Mouse (Mus musculus): ENCODE measurements around the gene Ppfibp1. TPM values are rescaled to one million over a fixed set of nuclear protein-coding genes. Genes with fewer than 3 reads are reported as not detected.

The Ppfibp1 gene
- total RNA-seq, 1 experiment = 39.9 TPM

DNA sequence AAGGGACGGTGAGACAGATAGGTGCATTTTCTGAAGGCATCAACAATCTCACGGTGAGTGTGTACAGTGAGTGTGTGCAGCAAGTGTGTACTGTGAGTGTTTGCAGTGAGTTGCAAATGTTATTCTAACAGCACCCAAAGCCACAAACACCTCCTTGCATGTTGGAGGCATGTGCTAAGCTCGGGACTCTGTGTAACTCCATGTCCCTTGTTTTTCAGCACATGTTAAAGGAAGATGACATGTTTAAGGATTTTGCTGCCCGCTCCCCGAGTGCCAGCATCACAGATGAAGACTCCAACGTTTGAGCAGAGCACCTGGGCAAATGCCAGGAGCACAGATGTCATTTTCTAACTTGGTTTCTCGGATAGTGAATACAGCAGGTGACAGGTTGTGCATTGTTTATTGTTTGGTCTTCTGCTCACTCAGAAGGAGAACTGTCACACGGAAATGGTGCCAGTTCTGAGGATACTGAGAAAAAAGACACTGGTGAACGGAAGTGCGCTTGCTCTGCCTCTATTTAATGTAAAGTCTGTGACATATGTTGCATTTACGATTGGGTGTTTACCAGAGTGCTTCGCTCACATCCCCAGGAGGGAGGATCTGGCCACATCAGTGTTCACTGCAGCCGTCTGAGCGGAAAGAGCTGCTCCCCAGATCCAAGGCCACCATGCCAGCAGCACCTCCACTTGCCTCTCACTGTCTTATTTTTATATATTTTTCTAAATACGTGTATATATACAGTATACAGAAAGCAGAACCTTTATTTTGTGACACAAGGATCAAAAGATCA lies 142.0 kb downstream of the Ppfibp1 start:
- in situ Hi-C loops (cut with MboI; ENCODE audit: low sequenced_read_pairs in 2 of 2, unreplicated experiment in 2 of 2) = no loop called here
- TF ChIP-seq MAFK (IDR thresholded peaks at IDR 0.05; ENCODE audit: insufficient read depth, low read depth, low read length) (no peak), HCFC1 (IDR thresholded peaks at IDR 0.05; ENCODE audit: borderline replicate concordance, insufficient read depth, low read length) (no peak), CHD2 (IDR thresholded peaks at IDR 0.05; ENCODE audit: low read depth, low read length) (no peak), ZC3H11A (IDR thresholded peaks at IDR 0.05; ENCODE audit: borderline replicate concordance, low read depth, low read length) (no peak), ZNF384 (IDR thresholded peaks at IDR 0.05; ENCODE audit: low read depth, low read length) (no peak)
- Histone ChIP-seq H3K9ac (ENCODE audit: insufficient read depth, low read depth, low read length, poor library complexity, severe bottlenecking) (no peak overlapping the region), H3K27ac (ENCODE audit: insufficient read depth, low read depth, low read length, poor library complexity, severe bottlenecking) (no peak overlapping the region), H3K9me3 (ENCODE audit: control insufficient read depth, insufficient read depth, low read depth, low read length) (no peaks in the 10 kb centered on the region), H3K4me3 (ENCODE audit: insufficient read depth in 1 of 2, low read depth in 1 of 2, low read length in 2 of 2, poor library complexity in 1 of 2, severe bottlenecking in 1 of 2) (no peak overlapping the region), H3K36me3 (ENCODE audit: control insufficient read depth, insufficient read depth, low read length, poor library complexity, severe bottlenecking) (peaks cover 18% of the 10 kb centered on the region; the same call in 1 of the 2 replicates), H3K4me1 (ENCODE audit: control insufficient read depth in 2 of 2, insufficient read depth in 2 of 2, low read length in 2 of 2, poor library complexity in 1 of 2) (no peaks in the 10 kb centered on the region)
- DNase-seq (ENCODE audit: low read depth, low spot score) = no peak

GRCm38 (mm10) chr6:147032303-147032925 lies 144.1 kb downstream of the Ppfibp1 start, which contains the start of gene Rep15:
Rep15 (plus strand) TSS chr6:147032584.
- no peaks in the 10 kb centered on the region for H3K9me3 ChIP-seq (ENCODE audit: control insufficient read depth, insufficient read depth, low read depth, low read length)
- H3K27ac ChIP-seq (ENCODE audit: insufficient read depth, low read depth, low read length, poor library complexity, severe bottlenecking) = no peak within 1 kb of the TSS
- H3K36me3 ChIP-seq (ENCODE audit: control insufficient read depth, insufficient read depth, low read length, poor library complexity, severe bottlenecking) = peaks cover 12% of the 10 kb centered on the region; the same call in 1 of the 2 replicates
- no peak for DNase-seq (ENCODE audit: low read depth, low spot score)
- no peak within 1 kb of the TSS for H3K9ac ChIP-seq (ENCODE audit: insufficient read depth, low read depth, low read length, poor library complexity, severe bottlenecking)
- no peak within 1 kb of the TSS for H3K4me3 ChIP-seq (ENCODE audit: insufficient read depth in 1 of 2, low read depth in 1 of 2, low read length in 2 of 2, poor library complexity in 1 of 2, severe bottlenecking in 1 of 2)
- TF ChIP-seq CHD2 (IDR thresholded peaks at IDR 0.05; ENCODE audit: low read depth, low read length) (no peak), HCFC1 (IDR thresholded peaks at IDR 0.05; ENCODE audit: borderline replicate concordance, insufficient read depth, low read length) (no peak), MAFK (IDR thresholded peaks at IDR 0.05; ENCODE audit: insufficient read depth, low read depth, low read length) (no peak), ZNF384 (IDR thresholded peaks at IDR 0.05; ENCODE audit: low read depth, low read length) (no peak), ZC3H11A (IDR thresholded peaks at IDR 0.05; ENCODE audit: borderline replicate concordance, low read depth, low read length) (no peak)
- H3K4me1 ChIP-seq (ENCODE audit: control insufficient read depth in 2 of 2, insufficient read depth in 2 of 2, low read length in 2 of 2, poor library complexity in 1 of 2) = no peaks in the 10 kb centered on the region
- in situ Hi-C loops (cut with MboI; ENCODE audit: low sequenced_read_pairs in 2 of 2, unreplicated experiment in 2 of 2) = no loop called here

GRCm38 (mm10) chr6:147042291-147043290 lies 154.3 kb downstream of the Ppfibp1 start, which contains the start of gene Mrps35:
Mrps35 (plus strand) TSS chr6:147042764.
- Histone ChIP-seq H3K4me3 (ENCODE audit: insufficient read depth in 1 of 2, low read depth in 1 of 2, low read length in 2 of 2, poor library complexity in 1 of 2, severe bottlenecking in 1 of 2) (peak within 1 kb of the TSS; percentile 78 to 89), H3K27ac (ENCODE audit: insufficient read depth, low read depth, low read length, poor library complexity, severe bottlenecking) (peak within 1 kb of the TSS; percentile 32; the same call in 1 of the 2 replicates), H3K9ac (ENCODE audit: insufficient read depth, low read depth, low read length, poor library complexity, severe bottlenecking) (peak within 1 kb of the TSS; percentile 90), H3K9me3 (ENCODE audit: control insufficient read depth, insufficient read depth, low read depth, low read length) (no peaks in the 10 kb centered on the region), H3K36me3 (ENCODE audit: control insufficient read depth, insufficient read depth, low read length, poor library complexity, severe bottlenecking) (no peaks in the 10 kb centered on the region), H3K4me1 (ENCODE audit: control insufficient read depth in 2 of 2, insufficient read depth in 2 of 2, low read length in 2 of 2, poor library complexity in 1 of 2) (no peaks in the 10 kb centered on the region)
- in situ Hi-C loops (cut with MboI; ENCODE audit: low sequenced_read_pairs in 2 of 2, unreplicated experiment in 2 of 2) = no loop called here
- DNase-seq (ENCODE audit: low read depth, low spot score) = peak; percentile 81
- TF ChIP-seq HCFC1 (IDR thresholded peaks at IDR 0.05; ENCODE audit: borderline replicate concordance, insufficient read depth, low read length) = peak; percentile 74
- no peak for TF ChIP-seq ZNF384 (IDR thresholded peaks at IDR 0.05; ENCODE audit: low read depth, low read length)

DNA sequence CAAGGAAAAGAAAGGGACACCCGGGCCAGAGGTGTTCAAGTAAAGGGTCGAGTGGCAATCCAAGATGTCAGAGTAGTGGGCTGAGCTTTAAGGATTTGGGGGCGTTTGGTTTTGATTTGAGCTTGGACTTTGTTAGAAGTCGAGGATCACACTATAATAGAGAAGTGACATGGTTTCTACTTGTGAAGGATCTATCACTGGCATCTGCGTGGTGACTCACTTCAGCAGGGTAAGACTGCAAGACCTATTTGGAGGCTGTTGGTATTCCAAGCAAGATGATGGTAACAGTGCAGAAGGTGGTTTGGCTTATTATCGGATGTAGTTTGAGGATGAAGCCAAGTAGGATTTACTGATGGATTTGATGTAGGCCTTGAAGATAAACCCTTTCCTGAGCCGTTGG lies 155.3 kb downstream of the Ppfibp1 start:
- Histone ChIP-seq H3K9ac (ENCODE audit: insufficient read depth, low read depth, low read length, poor library complexity, severe bottlenecking) (peak overlapping the region; percentile 90; the same call in 1 of the 2 replicates), H3K9me3 (ENCODE audit: control insufficient read depth, insufficient read depth, low read depth, low read length) (no peaks in the 10 kb centered on the region), H3K4me1 (ENCODE audit: control insufficient read depth in 2 of 2, insufficient read depth in 2 of 2, low read length in 2 of 2, poor library complexity in 1 of 2) (no peaks in the 10 kb centered on the region), H3K4me3 (ENCODE audit: insufficient read depth in 1 of 2, low read depth in 1 of 2, low read length in 2 of 2, poor library complexity in 1 of 2, severe bottlenecking in 1 of 2) (peak overlapping the region; percentile 78 to 89), H3K36me3 (ENCODE audit: control insufficient read depth, insufficient read depth, low read length, poor library complexity, severe bottlenecking) (peaks cover 7% of the 10 kb centered on the region), H3K27ac (ENCODE audit: insufficient read depth, low read depth, low read length, poor library complexity, severe bottlenecking) (no peak overlapping the region)
- in situ Hi-C loops (cut with MboI; ENCODE audit: low sequenced_read_pairs in 2 of 2, unreplicated experiment in 2 of 2) = no loop called here
- DNase-seq (ENCODE audit: low read depth, low spot score) = no peak
- TF ChIP-seq ZC3H11A (IDR thresholded peaks at IDR 0.05; ENCODE audit: borderline replicate concordance, low read depth, low read length) = no peak
- TF ChIP-seq MAFK (IDR thresholded peaks at IDR 0.05; ENCODE audit: insufficient read depth, low read depth, low read length) = no peak
- no peak for TF ChIP-seq ZNF384 (IDR thresholded peaks at IDR 0.05; ENCODE audit: low read depth, low read length)
- no peak for TF ChIP-seq HCFC1 (IDR thresholded peaks at IDR 0.05; ENCODE audit: borderline replicate concordance, insufficient read depth, low read length)
- no peak for TF ChIP-seq CHD2 (IDR thresholded peaks at IDR 0.05; ENCODE audit: low read depth, low read length)

Measured in ES-E14 (cell line).